In the genomic region with DNA sequence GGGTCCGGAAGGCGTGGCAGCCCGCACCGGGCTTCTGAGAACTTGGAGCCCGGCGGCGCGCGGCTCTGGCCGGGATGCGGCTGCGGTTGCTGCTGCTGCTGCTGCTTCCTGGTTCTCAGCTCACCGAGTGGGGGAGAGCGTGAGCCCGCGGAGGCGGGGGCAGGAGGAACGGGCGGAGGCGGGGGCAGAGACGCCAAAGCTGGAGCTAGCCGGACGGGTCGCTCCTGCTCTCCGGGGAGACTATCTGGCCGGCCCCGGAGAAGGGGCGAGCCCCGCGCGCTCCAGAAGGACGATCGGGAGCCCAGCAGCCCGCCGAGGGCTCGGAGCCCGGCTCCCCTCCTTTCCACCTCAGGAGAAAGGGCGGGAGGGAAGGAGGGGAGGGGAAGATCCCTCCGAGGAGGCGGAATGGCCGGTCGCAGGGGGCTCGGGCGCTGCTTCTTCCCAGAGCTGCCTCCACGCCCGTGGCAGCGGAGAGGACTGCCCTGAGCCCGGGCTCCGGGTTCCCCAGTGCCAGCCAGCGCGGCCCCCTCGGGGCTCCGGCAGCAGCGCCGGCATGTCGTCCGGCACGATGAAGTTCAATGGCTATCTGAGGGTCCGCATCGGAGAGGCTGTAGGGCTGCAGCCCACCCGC, we compare ENCODE assay signal across 8 mouse cellular contexts. TPM values are rescaled to one million over a fixed set of nuclear protein-coding genes. Genes with fewer than 3 reads are reported as not detected.
DNase-seq lines count a peak whose midpoint lies in the region; ATAC-seq lines count a peak whose summit lies in the region.

Gene Prkch (plus strand): TSS at position 187 of the 631 bp plus-strand sequence.

- under 1% methylated on average over 58 of the region's 61 CpGs for WGBS in intestine, embryonic 15.5 days

- intact Hi-C loops in left cerebral cortex, postnatal 36 days (cut with DNase I): loop anchor here (5.0 kb wide), 1 partner anchor 108 kb away; no protein-coding TSS in a partner anchor

- peak; percentile 88 for DNase-seq in ZHBTc4 (ENCODE audit: low read depth, low spot score)
- DNase-seq in embryo, embryonic 10.5 days (ENCODE audit: low spot score): peak; percentile 83
- no peak for DNase-seq in gonadal fat pad, adult 2 months (ENCODE audit: low read depth)
- peak; percentile 54 to 61 for DNase-seq in left cerebral cortex, postnatal 36 days (ENCODE audit: low spot score in 2 of 2)
- DNase-seq in right cerebral cortex, postnatal 10 days (ENCODE audit: low spot score in 2 of 2): peak; percentile 71 to 79
- peak; percentile 31 for DNase-seq in urinary bladder, postnatal 10 days (ENCODE audit: low spot score)

- peak within 1 kb of the TSS; percentile 74 for H3K27ac ChIP-seq in intestine, embryonic 15.5 days

- peak within 1 kb of the TSS; percentile 74 for H3K4me3 ChIP-seq in intestine, embryonic 15.5 days (replicated peaks)

- H3K36me3 ChIP-seq in intestine, embryonic 15.5 days: no peaks in the 10 kb centered on the region

- H3K4me1 ChIP-seq in intestine, embryonic 15.5 days (replicated peaks): peaks cover 8% of the 10 kb centered on the region; the same call in 1 of the 2 replicates

- H3K9me3 ChIP-seq in intestine, embryonic 15.5 days: no peaks in the 10 kb centered on the region

- peak within 1 kb of the TSS; percentile 84 for H3K9ac ChIP-seq in intestine, embryonic 15.5 days

- peak within 1 kb of the TSS; percentile 79 for H3K4me2 ChIP-seq in intestine, embryonic 15.5 days (replicated peaks)

- peak; percentile 93 for ATAC-seq in intestine, embryonic 15.5 days
- ATAC-seq in megakaryocyte-erythroid progenitor cell, adult 5-6 weeks (replicated peaks; ENCODE audit: low FRiP score, low TSS enrichment, poor library complexity, severe bottlenecking): peak; percentile 86

- no peaks in the 10 kb centered on the region; the same call in 1 of the 2 replicates for H3K27me3 ChIP-seq in intestine, embryonic 15.5 days (replicated peaks)

RNA-seq across cellular contexts. Expression of gene Prkch, which starts in this region (rescaled TPM):
- polyA plus RNA-seq in gonadal fat pad, adult 2 months (2012; rRNA removed): 10.4 and 11.4 TPM in 2 replicates
- 7.3 and 7.7 TPM in 2 replicates for polyA plus RNA-seq in intestine, embryonic 15.5 days (2015; fragmentation: Nextera tagmentation; extraction: Ambion mirVana)
- 1 to 10 TPM; 4.6 to 6.0 TPM for total RNA-seq in left cerebral cortex, postnatal 36 days (2021)
- 21.7 and 24.5 TPM in 2 replicates for total RNA-seq in megakaryocyte-erythroid progenitor cell, adult 5-6 weeks (2014; fragmentation: Nextera tagmentation)
- 22.9 and 24.9 TPM in 2 replicates for total RNA-seq in megakaryocyte-erythroid progenitor cell, adult 5-6 weeks (2017)
